Mouse (Mus musculus): ENCODE measurements around the gene Zfp982. TPM values are rescaled to one million over a fixed set of nuclear protein-coding genes. Genes with fewer than 3 reads are reported as not detected.
"Not testable (repeated sequence)": the region's sequence is repeated elsewhere in the genome, so short reads cannot be mapped to it uniquely, and the experiment has no call there.

The Zfp982 gene
- total RNA-seq (2021): 11.9 and 13.7 TPM in 2 replicates
- long read RNA-seq, partial matches to known transcripts: 0 of 3 reads
- long read RNA-seq, other reads (novel, unspliced or antisense): 3 of 3 reads

DNA sequence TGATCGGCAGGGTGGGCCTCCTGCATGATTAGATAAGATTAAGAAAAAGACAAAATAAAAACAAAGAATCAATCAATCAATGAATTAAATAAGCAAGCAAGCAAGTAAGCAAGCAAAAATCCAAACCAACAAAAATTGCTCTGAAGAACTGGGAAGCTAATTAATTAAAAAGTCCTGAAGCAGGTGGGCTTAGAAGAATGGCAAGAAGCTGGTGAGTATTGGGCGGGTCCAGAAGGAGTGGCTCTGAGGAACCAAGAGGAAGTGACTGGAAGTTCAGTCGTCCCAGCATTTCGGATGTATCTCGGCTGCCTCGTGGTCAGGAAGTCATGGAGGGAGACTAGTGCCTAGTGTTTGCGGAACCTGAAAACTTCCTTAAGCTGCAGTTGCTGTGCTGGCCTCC is at the start of gene Zfp982:
Zfp982 (plus strand) TSS at position 301 of the 400 bp plus-strand sequence.
- DNase-seq: not testable (repeated sequence)

DNA sequence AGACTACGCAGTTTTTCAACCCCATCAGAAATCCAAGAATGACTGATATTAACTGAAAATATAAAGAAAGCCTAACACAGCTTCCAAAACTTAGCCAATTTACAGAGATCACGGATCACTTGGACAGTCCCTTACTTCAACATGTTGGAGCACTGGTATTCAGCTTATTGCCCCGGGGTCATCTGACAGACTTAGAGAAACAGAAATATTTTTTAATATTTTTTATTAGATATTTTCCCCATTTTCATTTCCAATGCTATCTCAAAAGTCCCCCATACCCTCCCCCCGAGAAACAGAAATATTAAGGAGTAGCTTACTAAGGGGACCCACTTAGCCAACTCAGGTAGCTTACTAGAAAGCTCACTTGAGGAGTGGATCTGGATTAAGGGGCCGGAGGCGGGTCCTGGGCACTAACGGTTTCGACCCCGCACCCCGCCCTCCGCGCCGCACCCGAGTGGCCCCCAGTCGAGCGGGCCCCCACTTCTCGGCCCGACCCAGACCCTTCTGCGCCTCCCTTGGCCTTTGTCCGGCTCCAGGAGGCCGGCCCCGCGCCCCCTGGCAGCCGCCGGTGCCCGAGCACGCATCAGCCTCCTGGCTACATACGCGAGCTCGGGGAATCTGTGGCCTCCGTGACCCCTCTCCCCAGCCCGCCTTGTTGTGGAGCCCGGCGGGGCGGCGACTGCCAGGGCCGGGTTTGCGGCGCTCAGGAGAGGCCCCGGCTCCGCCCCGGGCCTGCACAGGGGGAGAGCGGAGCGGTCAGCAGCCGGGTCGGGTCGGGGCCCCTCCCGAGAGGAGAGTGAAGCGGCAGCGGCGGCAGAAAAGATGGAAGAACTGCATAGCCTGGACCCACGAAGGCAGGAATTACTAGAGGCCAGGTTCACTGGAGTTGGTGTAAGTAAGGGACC is 49.3 kb upstream of the Zfp982 start:
- peak; percentile 70 for DNase-seq

DNA sequence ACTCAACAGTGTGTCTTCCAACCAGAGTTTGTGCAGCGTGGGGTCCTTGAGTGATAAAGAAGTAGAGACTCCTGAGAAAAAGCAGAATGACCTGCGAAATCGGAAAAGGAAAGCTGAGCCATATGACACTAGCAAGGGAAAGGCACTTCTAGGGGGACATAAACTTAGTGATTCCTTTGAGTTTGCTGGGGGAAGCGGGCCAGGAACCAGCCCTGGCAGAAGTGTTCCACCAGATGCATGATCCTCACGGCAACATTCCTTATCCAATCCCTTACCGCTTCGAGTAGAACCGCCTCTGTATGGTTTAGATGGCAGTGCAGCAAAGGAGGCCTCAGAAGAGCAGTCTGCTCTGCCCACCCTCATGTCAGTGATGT is 48.7 kb upstream of the Zfp982 start:
- not testable (repeated sequence) for DNase-seq

DNA sequence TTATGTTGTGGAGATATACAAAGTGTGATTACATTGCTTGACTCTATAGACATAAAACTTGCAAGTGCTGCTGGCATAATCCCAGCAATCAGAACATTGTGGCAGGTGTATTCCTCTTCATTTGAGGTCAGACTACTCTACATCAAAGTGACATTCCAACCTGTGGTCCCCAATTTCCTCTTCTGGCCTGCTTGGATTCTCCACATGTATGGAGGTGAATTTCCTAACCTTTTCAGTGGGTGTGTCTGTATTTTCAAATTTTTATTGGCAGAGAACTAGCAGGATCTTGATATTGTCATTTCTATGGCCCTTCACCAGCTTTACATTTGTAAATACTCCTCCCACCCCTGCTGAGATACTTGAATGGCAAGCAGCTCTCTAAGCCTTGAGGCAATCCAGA is 46.8 kb upstream of the Zfp982 start:
- not testable (repeated sequence) for DNase-seq

DNA sequence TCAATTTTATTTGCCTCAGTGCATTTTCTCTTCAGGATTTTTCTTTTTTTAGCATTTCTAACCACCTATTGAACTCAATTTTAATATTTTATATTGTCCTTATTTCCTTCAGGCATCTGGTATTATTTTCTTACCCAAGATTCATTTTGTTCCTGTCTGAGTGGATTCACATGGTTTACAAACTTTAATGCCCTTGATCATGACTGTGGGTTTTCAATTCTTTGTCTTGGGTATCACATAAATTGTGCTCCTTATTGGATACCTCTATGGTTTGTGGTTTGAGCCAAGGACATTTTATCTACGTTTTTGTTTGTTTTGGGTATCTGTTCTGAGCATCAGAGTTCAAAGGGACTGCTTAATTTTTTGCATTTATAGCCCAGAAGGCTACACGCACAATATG is 43.9 kb upstream of the Zfp982 start:
- DNase-seq: no peak

DNA sequence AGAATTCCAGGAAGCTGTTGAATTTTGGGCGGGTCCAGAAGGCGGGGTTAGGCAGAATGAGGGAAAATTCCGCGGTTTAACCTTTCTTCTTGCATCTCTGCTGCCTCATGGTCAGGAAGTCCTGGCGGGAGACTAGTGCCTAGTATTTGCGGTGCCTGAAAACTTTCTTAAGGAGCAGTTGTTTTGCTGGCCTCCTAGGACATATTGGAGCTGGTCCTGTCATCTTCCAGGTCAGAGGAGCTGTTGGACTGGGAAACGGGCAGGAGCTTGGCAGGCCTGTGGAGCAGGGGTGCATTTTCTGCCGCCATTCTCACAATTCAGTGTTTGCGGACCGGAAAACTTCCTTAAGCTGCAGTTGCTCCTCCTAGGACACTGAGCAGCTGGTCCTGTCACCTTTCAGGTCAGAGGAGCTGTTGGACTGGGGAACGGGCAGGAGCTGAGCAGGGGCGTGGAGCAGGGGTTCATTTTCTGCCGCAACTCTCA is 43.1 kb upstream of the Zfp982 start:
- no peak for DNase-seq

DNA sequence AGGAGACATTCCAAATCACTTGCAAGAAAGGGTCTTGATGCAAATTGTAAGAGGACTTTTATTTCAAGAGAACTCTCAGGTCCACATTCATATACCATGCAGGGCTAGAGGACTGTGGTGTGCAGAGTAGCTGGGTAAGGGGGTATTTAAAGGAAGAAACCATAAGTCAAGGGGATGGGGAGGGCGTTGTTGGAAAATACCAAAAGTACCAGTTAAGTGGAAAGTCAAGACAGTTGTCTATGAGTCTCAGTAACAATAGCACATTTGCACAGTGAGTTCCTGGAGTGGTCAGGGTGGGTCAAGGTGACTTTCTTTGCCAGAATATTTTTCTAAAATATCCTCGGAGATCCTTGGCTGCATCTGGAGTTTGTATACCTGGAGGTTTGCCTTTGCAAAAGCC is 42.2 kb upstream of the Zfp982 start:
- DNase-seq: not testable (repeated sequence)

DNA sequence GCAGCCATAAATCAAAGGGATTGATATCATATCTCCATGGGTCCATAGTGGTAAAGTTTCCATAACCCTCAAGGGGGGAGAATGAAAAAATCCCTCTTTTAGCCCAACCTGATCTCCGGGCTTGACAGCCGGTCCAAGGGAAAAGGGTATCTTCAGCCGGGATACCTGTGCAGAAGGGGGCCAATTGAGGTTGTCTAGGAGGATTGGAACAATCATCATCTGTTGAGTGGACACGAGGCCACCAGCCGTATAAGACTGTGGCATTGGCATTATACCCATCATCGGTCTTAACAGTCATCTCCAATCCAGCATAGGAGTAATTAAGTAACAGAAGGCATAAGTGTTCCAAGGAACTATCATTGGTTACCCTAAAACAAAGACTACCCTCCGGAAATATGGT is 25.0 kb upstream of the Zfp982 start:
- DNase-seq: not testable (repeated sequence)

DNA sequence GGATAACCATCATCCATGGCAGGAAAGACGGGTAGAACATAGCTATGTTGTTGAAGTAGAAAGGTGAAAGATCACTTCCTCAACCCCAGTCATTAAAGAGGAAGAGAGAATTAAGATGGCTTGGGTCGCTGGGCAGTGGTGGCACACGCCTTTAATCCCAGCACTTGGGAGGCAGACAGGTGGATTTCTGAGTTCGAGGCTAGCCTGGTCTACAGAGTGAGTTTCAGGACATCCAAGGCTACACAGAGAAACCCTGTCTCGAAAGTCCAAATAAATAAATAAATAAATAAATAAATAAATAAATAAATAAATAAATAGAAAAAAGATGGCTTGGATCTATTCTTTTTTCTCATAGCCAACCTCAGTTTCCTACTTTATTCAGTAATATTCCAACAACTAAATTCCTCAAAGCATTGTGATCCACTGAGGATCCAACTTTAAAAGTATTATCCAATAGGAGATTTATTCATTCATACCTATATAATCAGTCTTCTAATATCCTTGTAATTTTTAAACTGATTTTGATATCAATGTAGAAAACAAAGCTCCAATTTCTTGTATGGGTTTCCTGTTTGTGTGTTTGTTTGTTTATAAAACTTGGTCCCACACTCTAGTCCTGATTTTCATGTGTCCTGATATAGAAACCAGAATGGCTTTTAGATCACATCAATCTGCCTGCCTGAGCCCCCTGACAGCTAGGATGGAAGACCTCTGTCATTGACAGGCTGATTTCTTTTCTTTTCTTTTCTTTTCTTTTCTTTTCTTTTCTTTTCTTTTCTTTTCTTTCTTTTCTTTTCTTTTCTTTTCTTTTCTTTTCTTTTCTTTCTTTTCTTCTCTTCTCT is 6.8 kb downstream of the Zfp982 start:
- DNase-seq: not testable (repeated sequence)

DNA sequence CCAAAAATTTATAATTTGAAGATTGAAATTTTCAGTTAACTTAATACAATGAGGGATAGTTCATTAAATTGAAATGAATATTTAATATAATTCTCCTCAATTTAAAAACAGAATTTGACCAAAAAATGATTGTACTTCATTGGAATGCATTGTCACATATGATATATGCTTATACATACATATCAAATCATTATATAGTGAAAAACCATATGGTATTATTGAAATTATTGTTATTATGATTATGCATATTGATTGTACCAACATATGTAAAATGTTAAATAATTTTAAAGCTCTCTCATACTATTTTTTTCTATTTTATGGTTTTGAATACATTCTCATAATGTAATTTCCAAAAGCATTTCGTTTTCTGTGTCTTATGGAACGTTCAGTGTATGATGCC is 17.0 kb downstream of the Zfp982 start:
- DNase-seq: no peak

DNA sequence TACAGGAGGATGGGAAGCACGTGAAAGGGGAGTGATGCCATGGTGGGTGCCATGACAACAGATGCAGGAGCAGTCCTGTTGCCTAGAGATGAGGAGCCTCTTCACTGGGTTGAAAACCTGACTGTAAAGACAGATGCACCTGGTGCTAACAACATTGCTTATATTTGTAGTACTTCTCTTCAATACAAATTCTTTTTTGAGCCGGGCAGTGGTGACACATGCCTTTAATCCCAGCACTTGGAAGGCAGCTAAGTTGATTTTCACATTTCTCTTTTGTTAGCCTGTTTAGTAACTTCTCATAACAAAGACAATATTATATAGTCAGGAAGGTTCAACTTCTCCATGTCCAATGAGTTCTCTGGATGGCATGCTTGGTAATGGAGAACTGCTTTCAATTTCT is 26.8 kb downstream of the Zfp982 start:
- DNase-seq: no peak

DNA sequence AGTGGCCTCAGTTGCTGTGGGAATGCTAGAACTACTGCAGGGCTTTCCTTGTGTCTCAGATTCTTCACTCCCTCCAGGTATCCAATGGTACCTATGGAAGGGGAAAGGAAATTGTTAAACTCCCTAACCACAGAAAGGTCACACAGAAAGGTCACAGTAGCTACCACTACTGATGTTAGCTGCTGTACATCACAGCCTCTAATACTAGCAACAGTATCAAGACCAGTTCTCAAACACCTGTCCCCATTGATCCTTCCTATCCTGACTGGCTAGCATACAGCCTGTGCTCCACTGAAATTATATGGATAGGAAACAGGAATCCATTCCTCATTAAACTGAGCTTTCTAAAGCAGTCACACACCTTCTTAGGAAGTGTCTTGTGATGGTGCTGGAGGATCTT is 27.9 kb downstream of the Zfp982 start:
- DNase-seq: no peak

DNA sequence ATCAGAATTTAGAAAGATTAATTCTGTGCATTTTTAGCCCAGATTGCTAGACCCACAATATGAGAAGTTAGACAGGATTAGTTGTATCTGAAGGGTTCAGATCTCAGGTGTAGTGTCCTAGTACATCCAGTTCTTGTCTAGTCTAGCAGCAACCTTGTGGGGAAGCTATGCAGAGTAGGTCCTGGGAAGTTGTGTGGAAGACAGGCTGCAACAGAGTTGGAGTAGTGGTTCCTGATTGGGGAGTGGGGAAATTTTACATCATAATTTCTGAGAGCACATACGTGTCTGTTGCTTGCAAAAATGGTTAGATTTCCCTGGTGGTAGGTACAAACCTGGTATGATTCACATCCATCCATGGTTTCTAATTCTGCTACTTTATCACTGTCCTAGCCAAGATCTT is 32.9 kb downstream of the Zfp982 start:
- DNase-seq: no peak

DNA sequence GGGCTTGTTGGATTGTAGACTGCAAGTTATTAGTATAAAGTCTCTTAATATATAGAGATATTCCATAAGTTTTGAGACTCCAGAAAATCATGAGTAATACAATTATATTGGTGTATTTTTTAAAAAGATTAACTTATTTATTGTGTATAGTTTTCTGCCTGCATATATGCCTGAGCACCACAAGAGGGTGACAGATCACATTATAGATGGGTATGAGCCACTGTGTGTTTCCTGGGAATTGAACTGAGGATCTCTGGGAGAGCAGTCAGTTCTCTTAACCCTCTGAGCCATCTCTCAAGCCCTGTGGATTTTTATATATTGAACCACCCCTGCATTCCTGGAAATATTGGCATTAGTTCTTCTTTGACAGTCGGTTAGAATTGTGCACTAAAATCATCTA is 38.1 kb downstream of the Zfp982 start:
- DNase-seq: no peak

DNA sequence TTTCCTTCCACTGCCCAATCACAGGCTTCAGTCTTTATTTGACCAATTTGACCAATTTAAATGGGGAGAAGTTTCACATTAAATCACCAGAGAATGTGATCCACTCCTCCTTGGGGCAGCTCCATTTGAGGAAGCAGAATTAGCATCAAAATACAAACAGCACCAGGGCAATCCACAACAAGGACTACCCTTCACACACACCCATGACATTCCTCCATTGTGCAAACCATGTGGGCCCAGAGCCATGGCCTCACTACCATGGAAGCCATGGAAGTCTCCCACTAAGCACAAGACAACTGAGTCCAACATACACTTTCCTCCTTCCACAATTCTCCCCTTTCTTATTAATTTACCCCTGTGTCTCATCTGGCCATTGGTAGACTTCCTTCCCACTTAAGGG is 43.7 kb downstream of the Zfp982 start:
- DNase-seq: not testable (repeated sequence)

DNA sequence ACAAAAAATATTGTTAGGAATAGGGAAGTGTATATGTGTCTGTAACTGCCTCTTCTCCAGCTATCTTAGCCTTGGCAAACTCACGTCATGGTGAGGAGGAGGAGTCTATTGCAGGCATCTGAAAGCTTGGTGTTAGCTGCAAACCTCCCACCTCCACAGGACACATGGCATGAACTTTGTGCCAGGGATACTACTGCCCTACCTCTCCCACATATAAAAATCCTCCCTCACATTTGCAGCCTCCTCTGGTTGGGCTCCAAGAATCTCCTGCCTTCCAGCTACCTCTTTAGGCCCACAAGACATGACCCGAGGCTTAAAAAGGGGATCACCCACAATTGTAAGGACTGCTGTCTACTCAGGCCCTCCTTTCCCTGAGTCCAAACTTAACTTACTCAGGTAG is 45.5 kb downstream of the Zfp982 start:
- no peak for DNase-seq

DNA sequence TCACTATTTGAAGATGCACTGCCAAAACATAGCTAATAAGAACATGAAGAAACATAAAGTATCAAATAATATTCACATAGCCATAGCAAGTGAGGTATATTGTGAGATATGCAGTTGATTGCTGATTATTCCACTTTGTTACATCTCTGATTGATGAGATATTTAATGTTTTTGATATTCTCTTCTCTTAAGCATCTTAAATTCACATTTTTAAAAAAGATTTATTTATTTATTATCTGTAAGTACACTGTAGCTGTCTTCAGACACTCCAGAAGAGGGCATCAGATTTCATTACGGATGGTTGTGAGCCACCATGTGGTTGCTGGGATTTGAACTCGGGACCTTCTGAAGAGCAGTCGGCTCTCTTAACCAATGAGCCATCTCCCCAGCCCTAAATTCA is 47.7 kb downstream of the Zfp982 start, which contains the start of gene Gm16503:
Gm16503 (plus strand) TSS at position 301 of the 400 bp plus-strand sequence.
- not testable (repeated sequence) for DNase-seq

DNA sequence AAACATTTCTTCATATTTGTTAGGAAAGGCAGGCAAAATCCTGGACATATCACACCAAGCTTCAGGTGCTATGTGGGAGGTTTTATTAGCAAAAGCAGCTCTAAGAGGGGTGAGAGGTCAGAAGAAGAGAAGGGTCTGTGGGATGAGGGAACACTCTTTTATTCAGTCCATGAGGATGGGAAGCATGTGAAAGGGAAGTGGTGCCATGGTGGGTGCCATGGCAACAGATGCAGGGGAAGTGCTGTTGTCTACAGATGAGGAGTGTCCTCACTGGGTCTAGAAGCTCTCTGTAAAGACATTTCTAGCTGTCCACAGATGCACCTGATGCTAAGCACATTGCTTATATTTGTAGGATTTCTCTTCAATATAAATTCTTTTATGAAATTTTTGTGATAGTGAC is 48.9 kb downstream of the Zfp982 start:
- DNase-seq: no peak

DNA sequence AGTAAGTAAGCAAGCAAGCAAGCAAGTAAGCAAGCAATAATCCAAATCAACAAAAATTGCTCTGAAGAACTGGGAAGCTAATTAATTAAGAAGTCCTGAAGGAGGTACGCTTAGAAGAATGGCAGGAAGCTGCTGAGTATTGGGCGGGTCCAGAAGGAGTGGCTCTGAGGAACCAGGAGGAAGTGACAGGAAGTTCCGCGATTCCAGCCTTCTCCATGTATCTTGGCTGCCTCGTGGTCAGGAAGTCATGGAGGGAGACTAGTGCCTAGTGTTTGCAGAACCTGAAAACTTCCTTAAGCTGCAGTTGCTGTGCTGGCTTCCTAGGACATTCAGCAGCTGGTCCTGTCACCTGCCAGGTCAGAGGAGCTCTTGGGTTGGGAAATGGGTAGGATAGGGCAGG is 60.9 kb downstream of the Zfp982 start, which contains the start of gene Zfp985:
Zfp985 (plus strand) TSS at position 207 of the 400 bp plus-strand sequence.
- DNase-seq: not testable (repeated sequence)

DNA sequence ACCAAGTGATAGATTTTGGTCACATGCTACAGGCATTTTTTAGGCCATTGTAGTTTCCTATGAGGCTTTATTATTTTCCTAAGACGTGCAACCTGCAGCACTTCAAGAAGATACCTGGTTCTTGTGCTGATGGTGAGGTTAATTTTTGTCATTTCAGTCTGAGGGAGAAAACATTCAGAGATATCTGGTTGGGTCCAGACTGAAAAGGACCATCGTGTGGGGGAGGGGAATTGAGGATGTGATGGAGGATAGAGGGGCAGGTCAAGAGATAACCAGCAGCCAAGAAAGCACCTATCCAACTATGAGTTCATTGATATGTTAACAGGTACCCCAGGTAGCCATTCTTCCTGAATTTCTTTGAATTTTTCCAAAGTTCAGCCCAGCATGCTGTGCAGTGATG is 62.1 kb downstream of the Zfp982 start:
- DNase-seq: not testable (repeated sequence)

DNA sequence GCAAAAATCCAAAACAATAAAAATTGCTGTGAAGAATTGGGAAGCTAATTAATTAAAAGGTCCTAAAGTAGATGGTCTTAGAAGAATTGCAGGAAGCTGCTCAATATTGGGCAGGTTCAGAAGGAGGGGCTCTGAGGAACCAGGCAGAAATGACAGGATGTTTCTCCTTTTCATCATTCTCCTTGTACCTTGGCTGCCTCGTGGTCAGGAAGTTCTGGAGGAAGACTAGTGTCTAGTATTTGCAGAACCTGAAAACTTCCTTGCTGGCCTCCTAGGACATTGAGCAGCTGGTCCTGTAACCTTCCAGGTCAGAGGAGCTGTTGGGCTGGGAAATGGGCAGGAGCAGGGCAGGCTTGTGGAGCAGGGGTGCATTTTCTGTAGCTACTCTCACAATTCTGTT is 64.7 kb downstream of the Zfp982 start:
- not testable (repeated sequence) for DNase-seq

DNA sequence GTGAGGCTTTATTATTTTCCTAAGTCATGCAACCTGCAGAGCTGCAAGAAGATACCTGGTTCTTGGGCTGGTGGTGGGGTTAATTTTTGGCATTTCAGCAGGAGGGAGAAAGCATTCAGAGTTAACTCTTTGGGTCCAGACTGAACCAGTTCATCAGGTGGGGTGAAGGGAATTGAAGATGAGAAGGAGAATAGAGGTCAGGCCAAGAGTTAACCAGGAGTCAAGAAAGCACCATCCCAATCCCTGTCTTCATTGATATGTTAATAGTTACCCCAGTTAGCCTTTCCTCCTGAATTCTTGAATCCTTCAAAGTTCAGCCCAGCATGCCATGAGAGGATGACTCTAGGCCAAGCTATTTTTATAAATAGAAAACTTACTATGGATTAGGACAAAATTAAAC is 65.8 kb downstream of the Zfp982 start:
- not testable (repeated sequence) for DNase-seq

DNA sequence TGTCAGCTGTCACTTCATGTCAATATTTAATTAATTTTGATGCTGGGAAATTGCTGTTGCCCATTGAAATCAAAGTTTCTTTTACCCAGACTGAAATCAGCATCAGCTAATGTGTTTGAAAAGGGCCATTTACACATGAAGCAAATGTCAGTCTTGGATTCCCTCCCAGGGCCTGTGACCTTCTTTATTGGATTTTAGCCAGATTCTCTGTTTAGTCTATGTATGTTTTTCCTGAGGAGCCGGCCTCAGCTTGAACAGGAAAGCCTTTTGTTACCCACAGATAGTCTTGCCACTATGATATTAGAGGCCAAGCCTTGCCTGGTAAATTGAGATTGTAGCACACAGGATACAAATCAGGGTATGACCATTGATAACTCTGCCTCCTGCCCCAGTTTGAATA is 66.9 kb downstream of the Zfp982 start:
- DNase-seq: not testable (repeated sequence)
